ENCODE assay signal across 12 mouse cellular contexts in the genomic region with DNA sequence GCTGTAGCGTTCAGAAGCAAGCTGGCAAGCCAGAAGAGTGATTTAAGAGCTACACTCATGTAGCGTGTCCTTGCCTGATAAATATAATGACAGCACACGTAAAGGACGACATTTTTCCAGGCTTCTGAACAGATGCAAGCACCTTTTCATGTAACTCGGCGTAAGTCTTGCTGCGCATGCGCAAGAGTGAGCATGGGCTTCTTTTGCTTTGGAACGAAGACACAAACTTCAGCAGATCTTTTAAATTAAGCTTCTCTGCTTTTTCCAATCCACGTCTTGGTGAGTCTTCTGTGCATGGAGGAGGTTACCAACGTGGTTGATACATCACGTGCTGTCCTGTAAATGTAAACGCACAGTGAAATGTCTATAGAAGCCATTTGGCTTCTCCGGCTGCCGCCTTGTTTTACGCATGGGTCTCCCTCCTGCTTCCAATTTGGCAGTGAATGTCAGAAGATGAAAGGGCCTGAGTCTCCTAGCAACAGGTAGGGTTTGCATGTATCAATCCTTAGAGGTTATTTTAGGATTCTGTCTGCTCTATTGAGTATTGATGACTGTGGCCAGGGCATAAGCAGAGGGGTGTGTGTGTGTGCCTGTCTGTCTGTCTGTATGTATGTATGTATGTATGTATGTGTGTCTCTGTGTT.
A peak's percentile ranks its signal among the peaks of the same experiment; 100 is the strongest.
DNase-seq lines count a peak whose midpoint lies in the region; ATAC-seq and TF ChIP-seq lines count a peak whose summit lies in the region.
"Had no signal": no experiment of that assay in that cellular context is flagged by ENCODE, and none has a peak within 500 bp of the region (broad histone marks: within the 10 kb centered on the region; RNA-seq: fewer than 3 reads in every experiment).

No protein-coding gene starts in this region.

- H3K4me3 ChIP-seq in midbrain, embryonic 14.5 days (replicated peaks; ENCODE audit: low read depth, low read length), result no peak overlapping the region
- no peak overlapping the region for H3K4me3 ChIP-seq in midbrain, embryonic 15.5 days
- no peak overlapping the region for H3K4me3 ChIP-seq in gastrocnemius, adult 2 months

- intact Hi-C loops in left cerebral cortex, postnatal 14 days (cut with DNase I), result no loop called here
- intact Hi-C loops in gastrocnemius, adult 2 months (cut with DNase I), result no loop called here

- TF ChIP-seq CTCF in gastrocnemius, adult 2 months (IDR thresholded peaks at IDR 0.05), result no peak

- peak; percentile 20 for DNase-seq in midbrain, embryonic 14.5 days
- peak; percentile 14 to 24 for DNase-seq in frontal cortex, postnatal 25 days (ENCODE audit: low spot score in 2 of 2)
- peak; percentile 67 to 76 for DNase-seq in left cerebral cortex, postnatal 14 days (ENCODE audit: low spot score in 2 of 2)
- no peak for DNase-seq in kidney, adult 8-10 months
- no peak for DNase-seq in gastrocnemius, adult 2 months
- DNase-seq: adrenal gland, postnatal 10 days; cerebellum, postnatal 36 days; gastrocnemius, postnatal 36 days; lung, adult 2 months; spleen, adult 18-20 months had no signal

- H3K27me3 ChIP-seq in midbrain, embryonic 14.5 days (ENCODE audit: control insufficient read depth, insufficient read depth, low read length), result no peaks in the 10 kb centered on the region
- no peaks in the 10 kb centered on the region for H3K27me3 ChIP-seq in midbrain, embryonic 15.5 days (replicated peaks)

- H3K9ac ChIP-seq in midbrain, embryonic 14.5 days (replicated peaks; ENCODE audit: low read length), result no peak overlapping the region
- H3K9ac ChIP-seq in midbrain, embryonic 15.5 days, result no peak overlapping the region

- no peak for ATAC-seq in midbrain, embryonic 14.5 days (ENCODE audit: low FRiP score, low TSS enrichment)
- ATAC-seq in midbrain, embryonic 15.5 days (replicated peaks), result no peak
- ATAC-seq in megakaryocyte-erythroid progenitor cell, adult 5-6 weeks (replicated peaks; ENCODE audit: low FRiP score, low TSS enrichment, poor library complexity, severe bottlenecking), result no peak

- no peak overlapping the region for H3K27ac ChIP-seq in midbrain, embryonic 14.5 days (replicated peaks; ENCODE audit: low read depth, low read length)
- no peak overlapping the region for H3K27ac ChIP-seq in midbrain, embryonic 15.5 days
- no peak overlapping the region for H3K27ac ChIP-seq in gastrocnemius, adult 2 months

- 78% methylated on average over 16 of the region's 16 CpGs for WGBS in midbrain, embryonic 14.5 days
- 74% methylated on average over 16 of the region's 16 CpGs for WGBS in midbrain, embryonic 15.5 days

- no peak overlapping the region for H3K4me2 ChIP-seq in midbrain, embryonic 14.5 days (ENCODE audit: low read length)
- H3K4me2 ChIP-seq in midbrain, embryonic 15.5 days, result no peak overlapping the region

- H3K9me3 ChIP-seq in midbrain, embryonic 14.5 days (ENCODE audit: control insufficient read depth, low read length), result no peaks in the 10 kb centered on the region
- H3K9me3 ChIP-seq in midbrain, embryonic 15.5 days, result no peaks in the 10 kb centered on the region

- H3K4me1 ChIP-seq in midbrain, embryonic 14.5 days (ENCODE audit: control insufficient read depth, insufficient read depth, low read length), result no peaks in the 10 kb centered on the region
- no peaks in the 10 kb centered on the region for H3K4me1 ChIP-seq in midbrain, embryonic 15.5 days

- no peaks in the 10 kb centered on the region for H3K36me3 ChIP-seq in midbrain, embryonic 14.5 days (ENCODE audit: control insufficient read depth, insufficient read depth, low read length)
- H3K36me3 ChIP-seq in midbrain, embryonic 15.5 days (replicated peaks), result no peaks in the 10 kb centered on the region

Comparison
In these comparisons a context has a peak if more than half of its experiments do, and no peak if none do; other contexts are left out.
1. DNase-seq: peak in midbrain, embryonic 14.5 days (single experiment), frontal cortex, postnatal 25 days (2 of 2) and left cerebral cortex, postnatal 14 days (2 of 2); none in kidney, adult 8-10 months (0 of 2) and gastrocnemius, adult 2 months (single experiment).